Mouse (Mus musculus) small intestine, adult 2 months (tissue): ENCODE data around the gene Hexim2. TPM values are rescaled to one million over a fixed set of nuclear protein-coding genes. Genes with fewer than 3 reads are reported as not detected.

ENCODE experiments used
- H3K27ac ChIP-seq: fragments of 200-500 bp; 2 replicates; pipeline ENCODE4 v1.5.1; 2012; ENCODE audit warnings: low read depth, low read length, control low read depth, inconsistent platforms; ENCODE audit not compliant: insufficient read depth
- H3K27me3 ChIP-seq: fragments of 200-500 bp; 2 replicates; pipeline ENCODE4 v1.6.1; 2012; ENCODE audit warnings: mild to moderate bottlenecking, moderate library complexity, low read length, inconsistent platforms; ENCODE audit not compliant: control insufficient read depth, insufficient read depth
- H3K36me3 ChIP-seq: fragments of 200-500 bp; 2 replicates; pipeline ENCODE4 v1.6.1; 2012; ENCODE audit warnings: mild to moderate bottlenecking, low read length, control low read depth, inconsistent platforms; ENCODE audit not compliant: control insufficient read depth, insufficient read depth
- H3K4me1 ChIP-seq: fragments of 200-500 bp; 2 replicates; pipeline ENCODE4 v1.6.1; 2012; ENCODE audit warnings: low read length, inconsistent platforms, mixed read lengths; ENCODE audit not compliant: control insufficient read depth, insufficient read depth, insufficient read length
- H3K4me3 ChIP-seq: fragments of 200-500 bp; 2 replicates; pipeline ENCODE4 v1.5.1; 2012; ENCODE audit warnings: low read depth, mild to moderate bottlenecking, control low read depth, inconsistent platforms, low read length, moderate library complexity
- CTCF ChIP-seq: fragments of 200-500 bp; IDR thresholded peaks from 2 replicates; pipeline ENCODE4 v1.5.1; 2012; ENCODE audit warnings: low read depth, mild to moderate bottlenecking, control low read depth, inconsistent platforms, low read length, moderate library complexity, mixed read lengths; ENCODE audit not compliant: insufficient replicate concordance, insufficient read length; ENCODE audit errors: extremely low read depth
- POLR2A ChIP-seq: fragments of 200-500 bp; IDR thresholded peaks from 2 replicates; pipeline ENCODE4 v1.6.1; 2012; ENCODE audit warnings: low read depth, mild to moderate bottlenecking, control low read depth, inconsistent platforms, low read length, moderate library complexity
- WGBS: fragments of 180-500 bp; shearing (Covaris S2); methylation state at CpG from one replicate; pipeline ENCODE4 v1.1.7; 2018; 5-methylcytosine and 5-hydroxymethylcytosine counted together
- polyA plus RNA-seq: library from polyadenylated mRNA; depleted of rRNA; stranded (reverse); fragments of >200 nt; gene quantifications from 2 replicates; pipeline ENCODE4 v1.2.3, GENCODE M21; 2012

The Hexim2 gene
- polyA plus RNA-seq, 1 experiment, result 2.2 TPM

DNA sequence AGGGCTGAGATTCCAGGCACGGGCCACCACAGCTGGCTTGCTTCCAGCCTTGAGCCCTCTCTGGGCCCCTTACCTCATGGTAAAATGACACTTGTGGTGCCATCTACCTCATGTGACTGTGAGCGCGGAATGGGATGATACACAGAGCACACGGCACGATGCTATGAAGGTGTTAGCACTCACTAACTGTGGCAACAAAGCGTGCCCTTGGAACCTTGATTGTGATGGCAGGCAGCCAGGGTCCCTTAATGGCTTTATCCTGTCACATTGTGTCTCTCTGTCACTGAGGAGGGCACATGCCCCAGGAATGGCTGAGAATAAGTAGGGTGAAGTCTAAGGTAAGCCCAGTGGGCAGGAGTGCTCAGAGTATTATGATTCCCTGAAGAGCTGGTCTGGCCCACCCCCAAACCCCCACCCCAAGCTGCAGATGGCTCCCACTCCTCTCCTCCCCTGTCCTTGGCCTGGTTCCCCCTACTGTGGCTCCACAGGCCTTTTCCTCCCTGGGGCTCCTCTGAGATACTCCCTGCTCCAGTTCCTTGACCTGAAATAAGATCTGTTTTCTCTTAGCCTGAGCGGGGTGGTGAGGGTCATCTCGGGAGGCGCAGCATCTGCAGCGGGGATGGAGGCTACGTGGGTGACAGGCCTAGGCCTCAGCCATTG is 33.6 kb upstream of the Hexim2 start:
- Histone ChIP-seq H3K27me3 (no peaks in the 10 kb centered on the region), H3K36me3 (no peaks in the 10 kb centered on the region), H3K4me1 (peaks cover 23% of the 10 kb centered on the region), H3K27ac (no peak overlapping the region), H3K4me3 (no peak overlapping the region)
- 66% methylated on average over 11 of the region's 11 CpGs for WGBS
- TF ChIP-seq CTCF (no peak), POLR2A (no peak)

DNA sequence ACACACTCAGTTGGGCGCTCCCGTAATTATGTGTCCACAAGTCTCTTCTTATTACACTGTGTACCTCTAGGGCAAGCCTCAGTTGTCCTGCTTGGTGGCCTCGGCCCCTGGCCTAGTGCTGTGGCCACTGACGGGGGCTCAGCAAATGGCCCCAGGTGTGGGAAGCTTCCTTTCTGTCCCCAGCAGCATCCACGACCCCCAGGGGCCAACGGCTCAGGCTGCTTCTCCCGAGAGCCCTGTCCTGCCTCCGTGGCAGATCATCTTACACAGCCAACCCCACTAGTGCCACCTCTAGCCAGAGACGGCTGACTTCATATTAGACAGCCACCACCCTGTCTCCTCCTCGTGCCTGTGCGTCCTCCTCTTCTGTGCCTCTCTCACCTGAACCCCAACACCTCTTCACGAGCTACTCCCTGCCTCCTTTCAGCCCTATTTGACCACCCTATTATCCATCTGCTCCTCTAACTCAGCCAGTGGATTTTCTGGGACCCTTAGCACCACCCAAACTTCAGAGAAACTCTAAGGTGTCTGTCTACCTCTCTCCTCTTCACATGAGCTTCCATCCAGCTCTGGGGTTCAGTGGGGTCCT is 32.8 kb upstream of the Hexim2 start:
- Histone ChIP-seq H3K27me3 (no peaks in the 10 kb centered on the region), H3K4me1 (peaks cover 21% of the 10 kb centered on the region), H3K27ac (no peak overlapping the region), H3K36me3 (no peaks in the 10 kb centered on the region), H3K4me3 (no peak overlapping the region)
- TF ChIP-seq CTCF (no peak), POLR2A (no peak)
- 80% methylated on average over 12 of the region's 12 CpGs for WGBS

DNA sequence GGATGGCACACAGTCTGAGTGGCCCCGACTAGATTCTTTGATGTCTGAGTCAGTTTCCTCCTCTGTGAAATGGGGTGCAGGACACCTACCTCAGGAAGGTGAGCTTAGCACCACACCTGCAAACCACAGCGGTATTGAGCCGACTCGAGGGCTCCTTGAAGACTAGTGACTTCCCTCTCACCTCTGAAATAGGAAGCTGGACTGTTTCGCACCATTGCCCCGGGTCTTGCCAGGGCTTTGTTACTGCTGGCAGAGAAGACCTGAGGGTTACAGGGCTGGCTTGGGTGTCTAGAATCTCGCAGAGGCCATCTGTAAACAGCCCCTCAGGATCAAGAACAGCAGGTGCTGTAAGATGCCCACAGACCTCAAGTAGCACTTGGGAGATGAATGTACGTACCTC is 31.9 kb upstream of the Hexim2 start:
- WGBS, result 70% methylated on average over 8 of the region's 8 CpGs
- TF ChIP-seq POLR2A (no peak), CTCF (no peak)
- no peak overlapping the region for H3K27ac ChIP-seq
- no peak overlapping the region for H3K4me3 ChIP-seq
- H3K4me1 ChIP-seq, result peaks cover 18% of the 10 kb centered on the region
- no peaks in the 10 kb centered on the region for H3K27me3 ChIP-seq
- H3K36me3 ChIP-seq, result 0 out of 2 replicates have a peak, but pooled peaks cover 2% of the 10 kb centered on the region

DNA sequence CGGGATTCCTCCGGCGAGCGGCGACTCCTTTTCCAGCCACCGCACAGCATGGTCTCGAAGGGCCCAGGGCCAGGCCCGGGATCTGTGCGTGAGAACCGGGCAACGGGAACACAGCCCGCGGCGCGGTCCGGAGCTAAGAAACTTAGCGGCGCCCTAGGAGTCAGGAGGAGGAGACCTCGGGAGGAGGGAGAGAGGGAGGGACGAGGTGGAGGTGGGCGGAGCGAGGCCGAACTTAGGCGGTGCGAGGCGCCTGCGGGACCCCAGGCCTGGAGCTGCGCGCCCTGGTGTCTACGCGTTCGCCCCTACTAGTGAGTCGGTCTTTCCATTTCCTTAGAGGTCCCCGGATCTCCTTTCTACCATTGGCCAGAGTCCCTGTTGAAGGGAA is 30.8 kb upstream of the Hexim2 start, which contains the start of the genes Plcd3 and Acbd4:
TSS of gene Plcd3 (minus strand) at position 178 of the 385 bp plus-strand sequence.
TSS of gene Acbd4 (plus strand) at position 202 of the 385 bp plus-strand sequence.
- WGBS, result under 1% methylated on average over 34 of the region's 34 CpGs
- no peaks in the 10 kb centered on the region for H3K27me3 ChIP-seq

DNA sequence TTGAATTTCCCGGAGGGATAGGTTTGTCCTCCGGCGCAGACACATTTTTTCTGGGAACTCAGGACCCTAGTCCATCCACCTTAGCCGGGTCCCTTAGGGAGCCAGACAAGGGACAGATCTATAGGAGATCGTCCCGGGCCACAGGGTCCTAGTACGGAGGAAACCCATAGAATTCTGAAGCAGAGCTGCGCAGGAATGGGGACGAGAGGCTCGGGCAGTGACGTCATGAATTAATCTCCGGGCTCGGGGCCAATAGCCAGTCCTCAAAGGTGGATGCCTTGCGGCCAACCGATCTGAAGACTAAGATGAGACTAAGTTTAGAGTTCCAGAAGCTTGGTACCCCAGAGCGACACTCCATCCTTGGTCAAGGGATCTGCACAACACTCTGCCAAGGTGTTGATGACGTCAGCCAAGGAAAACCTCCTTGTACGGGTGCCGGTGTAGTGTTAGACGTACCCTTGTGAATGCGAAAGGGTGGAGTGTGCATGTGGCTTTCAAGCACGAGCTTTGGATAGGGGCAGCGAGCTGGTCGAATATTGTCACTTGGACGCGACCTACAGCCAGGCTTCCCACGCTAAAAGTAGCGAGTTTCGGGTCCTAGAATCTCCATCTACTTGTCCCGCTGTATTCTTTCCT is 30.2 kb upstream of the Hexim2 start:
- peak overlapping the region; percentile 48 for H3K27ac ChIP-seq
- no peak for TF ChIP-seq POLR2A
- no peak for TF ChIP-seq CTCF
- H3K4me1 ChIP-seq, result peaks cover 26% of the 10 kb centered on the region
- H3K27me3 ChIP-seq, result no peaks in the 10 kb centered on the region
- H3K4me3 ChIP-seq, result peak overlapping the region; percentile 78
- WGBS, result 2% methylated on average over 30 of the region's 30 CpGs
- peaks cover 17% of the 10 kb centered on the region for H3K36me3 ChIP-seq

More for the DNA sequence above, 30.8 kb upstream of the Hexim2 start, which contains the start of the genes Plcd3 and Acbd4:
- Histone ChIP-seq H3K36me3 (peaks cover 12% of the 10 kb centered on the region), H3K4me1 (peaks cover 23% of the 10 kb centered on the region), H3K4me3 (peak within 1 kb of the TSS; percentile 78), H3K27ac (peak within 1 kb of the TSS; percentile 48)
- TF ChIP-seq POLR2A, result peak; percentile 58; the same call in 1 of the 2 replicates
- no peak for TF ChIP-seq CTCF

DNA sequence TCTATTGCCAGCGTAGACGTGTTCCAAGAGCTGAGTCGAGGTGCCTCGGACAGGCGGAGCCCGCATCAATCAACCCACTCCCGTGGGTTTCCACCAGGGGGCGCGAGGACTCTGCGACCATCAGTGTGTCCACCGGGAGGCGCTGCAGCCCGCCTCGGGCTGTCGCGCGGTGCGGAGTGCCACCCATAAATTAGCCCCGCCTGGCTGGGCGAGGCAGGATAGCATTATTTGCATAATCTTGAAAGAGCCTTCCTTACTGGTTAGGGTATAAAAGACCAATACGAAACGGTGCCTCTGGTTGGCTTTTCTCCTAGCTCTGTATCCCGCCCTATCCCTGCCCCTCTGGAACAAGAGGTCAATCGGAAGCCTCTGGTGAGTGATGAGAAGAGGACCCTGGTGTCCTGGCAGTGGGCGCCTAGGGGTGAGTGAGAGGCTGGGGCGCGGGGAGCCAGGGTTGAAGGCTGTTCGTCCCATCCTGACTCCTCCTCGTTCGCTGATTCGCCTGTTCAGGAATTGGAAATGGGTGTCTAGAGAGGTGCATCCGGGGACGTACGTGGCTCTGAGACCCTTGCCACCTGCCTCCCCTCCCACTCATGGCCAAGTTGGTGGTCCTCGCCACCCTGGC is 29.4 kb upstream of the Hexim2 start:
- H3K4me1 ChIP-seq, result peaks cover 20% of the 10 kb centered on the region
- H3K27me3 ChIP-seq, result no peaks in the 10 kb centered on the region
- H3K36me3 ChIP-seq, result peaks cover 18% of the 10 kb centered on the region
- TF ChIP-seq CTCF (peak; percentile 100), POLR2A (peak; percentile 78; the same call in 1 of the 2 replicates)
- under 1% methylated on average over 35 of the region's 35 CpGs for WGBS
- H3K27ac ChIP-seq, result peak overlapping the region; percentile 92
- H3K4me3 ChIP-seq, result peak overlapping the region; percentile 85
